Mouse (Mus musculus): ENCODE results near the gene Pacrg.

DNA sequence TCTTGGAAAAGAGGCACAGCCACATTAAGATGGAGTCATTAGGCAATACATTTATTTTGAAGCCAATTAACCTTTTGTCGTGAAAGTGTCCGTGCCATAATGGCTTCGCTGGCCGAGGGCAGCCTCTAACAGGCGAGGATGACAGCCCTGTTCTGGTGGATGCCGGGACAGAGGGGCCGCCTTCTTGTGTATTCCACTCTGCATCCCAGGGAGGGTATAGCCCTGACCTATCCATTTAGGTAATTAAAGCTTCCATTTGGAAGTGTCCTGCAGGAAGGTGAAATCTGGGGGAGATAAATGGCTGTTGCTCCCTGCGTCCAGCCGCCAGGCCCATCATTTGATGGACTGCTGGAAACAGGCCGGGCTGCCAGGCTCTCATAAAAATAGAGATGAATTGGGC is 63.6 kb downstream of the Pacrg start:
- no peak for TF ChIP-seq ETS1 (IDR thresholded peaks at IDR 0.05; ENCODE audit: low read depth, low read length)
- TF ChIP-seq POLR2A (IDR thresholded peaks at IDR 0.05; ENCODE audit: control insufficient read depth in 1 of 2, insufficient read depth in 1 of 2, low read depth in 1 of 2, low read length in 2 of 2, poor library complexity in 1 of 2) = no peak
- no peak for TF ChIP-seq EP300 (IDR thresholded peaks at IDR 0.05; ENCODE audit: low read depth in 1 of 2, low read length in 2 of 2)
- no peak for TF ChIP-seq POLR2AphosphoS2 (IDR thresholded peaks at IDR 0.05; ENCODE audit: low read length)
- no peak for TF ChIP-seq CTCF (IDR thresholded peaks at IDR 0.05 in 2 of 3, conservative IDR thresholded peaks at IDR 0.05 in 1 of 3; ENCODE audit: control insufficient read depth in 1 of 3, insufficient read depth in 1 of 3, low read depth in 2 of 3, low read length in 3 of 3, poor library complexity in 1 of 3, severe bottlenecking in 1 of 3)
- TF ChIP-seq SMC3 (IDR thresholded peaks at IDR 0.05; ENCODE audit: low read depth, low read length) = no peak
- TF ChIP-seq E2F4 (IDR thresholded peaks at IDR 0.05; ENCODE audit: borderline replicate concordance, low read depth, low read length) = no peak
- TF ChIP-seq HCFC1 (IDR thresholded peaks at IDR 0.05; ENCODE audit: low read depth, low read length) = no peak
- TF ChIP-seq SIN3A (IDR thresholded peaks at IDR 0.05; ENCODE audit: low read length) = no peak
- TF ChIP-seq TBP (IDR thresholded peaks at IDR 0.05; ENCODE audit: low read depth, low read length) = no peak

Data from MEL (cell line).